Mouse (Mus musculus): ENCODE measurements around the gene Zic2.

The Zic2 gene

DNA sequence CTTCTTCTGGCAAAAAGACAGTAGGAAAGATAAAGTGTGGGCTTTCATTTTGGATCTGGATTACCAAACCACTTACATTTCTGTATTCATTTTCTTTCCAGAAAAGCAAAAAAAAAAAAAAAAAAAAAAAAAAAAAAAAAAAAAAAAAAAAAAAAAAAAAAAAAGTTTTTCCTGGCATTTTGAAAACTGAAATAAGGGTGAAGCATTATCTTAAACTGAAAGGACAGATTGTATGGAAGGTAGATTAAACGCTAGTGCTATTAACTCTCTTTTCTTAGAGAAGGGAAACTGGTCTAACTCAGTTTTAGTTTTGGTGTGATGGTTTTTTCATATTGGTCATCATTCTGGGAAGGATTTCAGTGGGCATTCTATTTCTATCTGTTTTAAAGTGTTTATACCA is 16.8 kb downstream of the Zic2 start:
- no peak for DNase-seq (ENCODE audit: low spot score in 2 of 2)

DNA sequence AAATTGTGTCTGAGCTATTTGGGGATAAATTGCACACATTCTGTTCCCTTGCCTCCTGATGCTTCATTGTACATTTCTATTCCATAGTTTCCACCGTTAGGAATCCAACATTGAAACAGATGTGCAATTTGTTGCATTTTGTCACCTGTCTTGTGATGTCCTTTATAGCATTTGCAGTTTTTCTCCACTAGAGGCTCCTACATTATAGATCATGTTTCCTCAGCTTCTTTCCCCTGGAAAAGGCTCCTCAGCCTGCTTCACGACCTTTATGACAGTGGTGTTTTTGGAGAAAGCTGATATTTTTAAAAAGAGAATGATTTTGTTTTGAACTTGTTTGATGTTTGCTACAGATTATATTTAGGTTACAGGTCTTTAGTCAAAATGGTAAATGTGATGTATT is 33.8 kb downstream of the Zic2 start:
- no peak for DNase-seq (ENCODE audit: low spot score in 2 of 2)

- no peak for DNase-seq (ENCODE audit: low spot score in 2 of 2)
Observed at GRCm38 (mm10) chr14:122511519-122511918, 36.3 kb downstream of the Zic2 start.

- DNase-seq (ENCODE audit: low spot score in 2 of 2) = no peak
Observed at GRCm38 (mm10) chr14:122513511-122514036, 38.3 kb downstream of the Zic2 start.

- DNase-seq (ENCODE audit: low spot score in 2 of 2) = no peak
Observed at GRCm38 (mm10) chr14:122528475-122528874, 53.2 kb downstream of the Zic2 start.
